Mouse (Mus musculus) heart, adult 2 months (tissue): ENCODE results near the gene Camkmt.

Experiments
- CTCF ChIP-seq: fragments of 200-600 bp; IDR thresholded peaks from 2 replicates; pipeline ENCODE4 v1.8.1; 2022; ENCODE audit warnings: antibody characterized with exemption, mild to moderate bottlenecking, moderate library complexity
- EP300 ChIP-seq: fragments of 200-500 bp; IDR thresholded peaks from 2 replicates; pipeline ENCODE4 v1.6.1; 2011; ENCODE audit warnings: low read depth, low read length, control low read depth; ENCODE audit not compliant: insufficient read depth

GRCm38 (mm10) chr17:85088401-85088800, 2.0 kb upstream of the Camkmt start:
- TF ChIP-seq EP300 (no peak), CTCF (no peak)
